Mouse (Mus musculus): ENCODE measurements around the gene Pomgnt2. TPM values are rescaled to one million over a fixed set of nuclear protein-coding genes. Genes with fewer than 3 reads are reported as not detected.

Pomgnt2 gene
- polyA plus RNA-seq (2012; rRNA removed) (20.3 and 24.6 TPM in 2 replicates), polyA plus RNA-seq (2014; fragmentation: Nextera tagmentation; extraction: Ambion mirVana) (14.6 and 15.9 TPM in 2 replicates)

GRCm38 (mm10) chr9:121997010-121997409 lies at the start of gene Pomgnt2:
Gene Pomgnt2, minus strand, starts transcription at chr9:121997110.
- Histone ChIP-seq H3K9ac (ENCODE audit: low read depth, low read length, severe bottlenecking) (peak within 1 kb of the TSS; percentile 73; the same call in 1 of the 2 replicates), H3K4me1 (ENCODE audit: control insufficient read depth, insufficient read depth, low read length) (no peaks in the 10 kb centered on the region)
- TF ChIP-seq POLR2A (IDR thresholded peaks at IDR 0.05; ENCODE audit: borderline replicate concordance, extremely low read depth, insufficient read depth, insufficient read length), result no peak

GRCm38 (mm10) chr9:122039848-122040247 lies 42.9 kb upstream of the Pomgnt2 start:
- no peak overlapping the region for H3K9ac ChIP-seq (ENCODE audit: low read depth, low read length, severe bottlenecking)
- no peak for ATAC-seq (ENCODE audit: low FRiP score, low read depth)
- 85% methylated on average over 4 of the region's 4 CpGs for WGBS

More at GRCm38 (mm10) chr9:121997010-121997409, at the start of gene Pomgnt2:
- no peaks in the 10 kb centered on the region for H3K36me3 ChIP-seq (ENCODE audit: control insufficient read depth, insufficient read depth, low read length)
- ATAC-seq (ENCODE audit: low FRiP score, low read depth) (no peak), DNase-seq (ENCODE audit: low spot score) (no peak)
- no peak within 1 kb of the TSS for H3K27ac ChIP-seq (replicated peaks; ENCODE audit: low read depth, low read length)
- peak within 1 kb of the TSS; percentile 89 for H3K4me3 ChIP-seq (replicated peaks; ENCODE audit: low read length)
- no peaks in the 10 kb centered on the region for H3K9me3 ChIP-seq (ENCODE audit: control insufficient read depth, low read length)
- H3K27me3 ChIP-seq (ENCODE audit: control insufficient read depth, insufficient read depth, low read length), result no peaks in the 10 kb centered on the region
- peak within 1 kb of the TSS; percentile 95; the same call in 1 of the 2 replicates for H3K4me2 ChIP-seq (replicated peaks; ENCODE audit: low read depth, low read length, severe bottlenecking)

GRCm38 (mm10) chr9:122038631-122039030 lies 41.7 kb upstream of the Pomgnt2 start:
- no peaks in the 10 kb centered on the region for H3K27me3 ChIP-seq (ENCODE audit: control insufficient read depth, insufficient read depth, low read length)
- WGBS, result 88% methylated on average over 1 of the region's 1 CpGs

More at GRCm38 (mm10) chr9:122039848-122040247, 42.9 kb upstream of the Pomgnt2 start:
- H3K27me3 ChIP-seq (ENCODE audit: control insufficient read depth, insufficient read depth, low read length), result no peaks in the 10 kb centered on the region
- no peaks in the 10 kb centered on the region for H3K4me1 ChIP-seq (ENCODE audit: control insufficient read depth, insufficient read depth, low read length)
- no peak overlapping the region for H3K4me2 ChIP-seq (replicated peaks; ENCODE audit: low read depth, low read length, severe bottlenecking)
- no peaks in the 10 kb centered on the region for H3K9me3 ChIP-seq (ENCODE audit: control insufficient read depth, low read length)
- TF ChIP-seq POLR2A (IDR thresholded peaks at IDR 0.05; ENCODE audit: borderline replicate concordance, extremely low read depth, insufficient read depth, insufficient read length), result no peak
- H3K4me3 ChIP-seq (replicated peaks; ENCODE audit: low read length), result no peak overlapping the region
- DNase-seq (ENCODE audit: low spot score), result no peak
- H3K27ac ChIP-seq (replicated peaks; ENCODE audit: low read depth, low read length), result no peak overlapping the region
- H3K36me3 ChIP-seq (ENCODE audit: control insufficient read depth, insufficient read depth, low read length), result no peaks in the 10 kb centered on the region

GRCm38 (mm10) chr9:122036496-122037054 lies 39.7 kb upstream of the Pomgnt2 start:
- H3K9me3 ChIP-seq (ENCODE audit: control insufficient read depth, low read length), result no peaks in the 10 kb centered on the region
- H3K9ac ChIP-seq (ENCODE audit: low read depth, low read length, severe bottlenecking), result no peak overlapping the region
- H3K4me3 ChIP-seq (replicated peaks; ENCODE audit: low read length), result no peak overlapping the region
- 71% methylated on average over 4 of the region's 4 CpGs for WGBS
- H3K36me3 ChIP-seq (ENCODE audit: control insufficient read depth, insufficient read depth, low read length), result no peaks in the 10 kb centered on the region
- H3K4me2 ChIP-seq (replicated peaks; ENCODE audit: low read depth, low read length, severe bottlenecking), result no peak overlapping the region
- H3K27me3 ChIP-seq (ENCODE audit: control insufficient read depth, insufficient read depth, low read length), result no peaks in the 10 kb centered on the region
- H3K4me1 ChIP-seq (ENCODE audit: control insufficient read depth, insufficient read depth, low read length), result no peaks in the 10 kb centered on the region
- ATAC-seq (ENCODE audit: low FRiP score, low read depth), result no peak
- DNase-seq (ENCODE audit: low spot score), result no peak
- H3K27ac ChIP-seq (replicated peaks; ENCODE audit: low read depth, low read length), result no peak overlapping the region
- no peak for TF ChIP-seq POLR2A (IDR thresholded peaks at IDR 0.05; ENCODE audit: borderline replicate concordance, extremely low read depth, insufficient read depth, insufficient read length)

More at GRCm38 (mm10) chr9:122038631-122039030, 41.7 kb upstream of the Pomgnt2 start:
- TF ChIP-seq POLR2A (IDR thresholded peaks at IDR 0.05; ENCODE audit: borderline replicate concordance, extremely low read depth, insufficient read depth, insufficient read length), result no peak
- H3K27ac ChIP-seq (replicated peaks; ENCODE audit: low read depth, low read length), result no peak overlapping the region
- H3K4me3 ChIP-seq (replicated peaks; ENCODE audit: low read length), result no peak overlapping the region
- no peaks in the 10 kb centered on the region for H3K4me1 ChIP-seq (ENCODE audit: control insufficient read depth, insufficient read depth, low read length)
- H3K9me3 ChIP-seq (ENCODE audit: control insufficient read depth, low read length), result no peaks in the 10 kb centered on the region
- DNase-seq (ENCODE audit: low spot score) (no peak), ATAC-seq (ENCODE audit: low FRiP score, low read depth) (no peak)
- no peak overlapping the region for H3K4me2 ChIP-seq (replicated peaks; ENCODE audit: low read depth, low read length, severe bottlenecking)
- no peaks in the 10 kb centered on the region for H3K36me3 ChIP-seq (ENCODE audit: control insufficient read depth, insufficient read depth, low read length)
- no peak overlapping the region for H3K9ac ChIP-seq (ENCODE audit: low read depth, low read length, severe bottlenecking)

GRCm38 (mm10) chr9:122035807-122036206 lies 38.9 kb upstream of the Pomgnt2 start:
- no peak overlapping the region for H3K9ac ChIP-seq (ENCODE audit: low read depth, low read length, severe bottlenecking)
- H3K27ac ChIP-seq (replicated peaks; ENCODE audit: low read depth, low read length), result no peak overlapping the region
- H3K4me1 ChIP-seq (ENCODE audit: control insufficient read depth, insufficient read depth, low read length), result no peaks in the 10 kb centered on the region
- H3K4me3 ChIP-seq (replicated peaks; ENCODE audit: low read length), result no peak overlapping the region
- DNase-seq (ENCODE audit: low spot score) (no peak), ATAC-seq (ENCODE audit: low FRiP score, low read depth) (no peak)
- no peaks in the 10 kb centered on the region for H3K27me3 ChIP-seq (ENCODE audit: control insufficient read depth, insufficient read depth, low read length)
- no peak overlapping the region for H3K4me2 ChIP-seq (replicated peaks; ENCODE audit: low read depth, low read length, severe bottlenecking)
- 38% methylated on average over 5 of the region's 5 CpGs for WGBS
- TF ChIP-seq POLR2A (IDR thresholded peaks at IDR 0.05; ENCODE audit: borderline replicate concordance, extremely low read depth, insufficient read depth, insufficient read length), result no peak
- no peaks in the 10 kb centered on the region for H3K36me3 ChIP-seq (ENCODE audit: control insufficient read depth, insufficient read depth, low read length)
- H3K9me3 ChIP-seq (ENCODE audit: control insufficient read depth, low read length), result no peaks in the 10 kb centered on the region

Data from limb, embryonic 14.5 days (tissue).